Comparison of ENCODE assay signal across 8 mouse cellular contexts in genomic region chr7:16399098-16399819, GRCm38 (mm10). TPM values are rescaled to one million over a fixed set of nuclear protein-coding genes. Genes with fewer than 3 reads are reported as not detected.
DNase-seq lines count a peak whose midpoint lies in the region; ATAC-seq lines count a peak whose summit lies in the region.

No protein-coding gene starts in this region.

- intact Hi-C loops in left cerebral cortex, postnatal 25 days (cut with DNase I), result no loop called here

- peak; percentile 84 to 90 for DNase-seq in adrenal gland, adult 18-20 months (ENCODE audit: low spot score in 2 of 2)
- DNase-seq in embryo, embryonic 10.5 days (ENCODE audit: low spot score), result peak; percentile 96
- peak; percentile 88 for DNase-seq in gastrocnemius, postnatal 25 days
- peak; percentile 88 to 96 for DNase-seq in left cerebral cortex, postnatal 25 days (ENCODE audit: low spot score in 2 of 2)
- DNase-seq in mesoderm, embryonic 11.5 days (ENCODE audit: low read depth, low spot score), result peak; percentile 95
- DNase-seq in right cerebral cortex, postnatal 25 days, result peak; percentile 91
- peak; percentile 88 to 90 for DNase-seq in urinary bladder, postnatal 36 days (ENCODE audit: low spot score in 2 of 2)

- ATAC-seq in inflammation-experienced regulatory T-cells, adult 6 months, result peak; percentile 38

RNA-seq across cellular contexts. Expression of gene Zc3h4, which starts 1.5 kb away (rescaled TPM):
- 10 to 100 TPM; 32.8 to 39.4 TPM for total RNA-seq in adrenal gland, adult 18-20 months (2021)
- total RNA-seq in gastrocnemius, postnatal 25 days (2021), result 10 to 100 TPM; 22.4 to 25.6 TPM
- 10 to 100 TPM; 13.1 to 20.1 (median 17.3) TPM for polyA plus RNA-seq in inflammation-experienced regulatory T-cells, adult 6 months (2017; shearing (Covaris generic))
- total RNA-seq in left cerebral cortex, postnatal 25 days (2021), result 10 to 100 TPM; 58.6 to 58.8 TPM

RNA-seq across cellular contexts. Expression of gene Sae1, which starts 11.7 kb away (rescaled TPM):
- 10 to 100 TPM; 57.0 to 61.8 TPM for total RNA-seq in adrenal gland, adult 18-20 months (2021)
- 10 to 100 TPM; 25.2 to 26.4 TPM for total RNA-seq in gastrocnemius, postnatal 25 days (2021)
- 100 to 1,000 TPM in 1 of 3 experiments, 10 to 100 TPM in 2; 72.6 to 121 (median 77.7) TPM for polyA plus RNA-seq in inflammation-experienced regulatory T-cells, adult 6 months (2017; shearing (Covaris generic))
- total RNA-seq in left cerebral cortex, postnatal 25 days (2021), result 100 to 1,000 TPM; 105 to 120 TPM

RNA-seq across cellular contexts. Expression of gene Tmem160, which starts 53.3 kb away (rescaled TPM):
- 10 to 100 TPM; 60.1 to 61.7 TPM for total RNA-seq in adrenal gland, adult 18-20 months (2021)
- total RNA-seq in gastrocnemius, postnatal 25 days (2021), result 10 to 100 TPM; 37.4 to 39.4 TPM
- polyA plus RNA-seq in inflammation-experienced regulatory T-cells, adult 6 months (2017; shearing (Covaris generic)), result 1 to 10 TPM; 5.3 to 7.7 (median 7.6) TPM
- 10 to 100 TPM; 66.5 to 80.1 TPM for total RNA-seq in left cerebral cortex, postnatal 25 days (2021)

Comparison
In these comparisons a context has a peak if more than half of its experiments do, and no peak if none do; other contexts are left out.
1. Peak in every context shown above with its lines: DNase-seq and ATAC-seq.